Mouse (Mus musculus) forelimb bud, embryonic 11.5 days (tissue): ENCODE results near the gene Fam104a.

ENCODE experiments used
- DNase-seq: peaks from one replicate; pipeline ENCODE4 v3.0.0-alpha.2; 2012; ENCODE audit warnings: low read depth, low spot score

Fam104a gene

DNA sequence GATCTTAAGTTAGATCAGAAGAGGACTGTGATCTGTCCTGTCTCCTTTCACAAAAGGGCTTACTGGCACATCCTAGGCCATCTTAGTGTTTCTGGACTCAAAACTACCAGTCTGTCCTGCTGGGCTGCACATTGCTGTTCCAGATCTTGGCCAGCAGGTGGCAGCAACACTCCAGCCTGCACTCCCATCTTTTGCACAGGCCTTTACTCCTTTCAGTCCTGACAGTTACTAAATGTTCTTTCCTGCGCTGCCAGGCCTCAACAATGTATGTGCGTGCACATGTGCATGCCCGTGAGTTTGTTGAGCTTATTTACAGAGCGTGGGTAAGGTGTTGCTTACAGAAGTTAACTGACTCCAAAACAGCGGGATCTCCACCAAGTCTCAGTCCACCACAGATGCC is 19.8 kb upstream of the Fam104a start:
- DNase-seq = peak; percentile 80

DNA sequence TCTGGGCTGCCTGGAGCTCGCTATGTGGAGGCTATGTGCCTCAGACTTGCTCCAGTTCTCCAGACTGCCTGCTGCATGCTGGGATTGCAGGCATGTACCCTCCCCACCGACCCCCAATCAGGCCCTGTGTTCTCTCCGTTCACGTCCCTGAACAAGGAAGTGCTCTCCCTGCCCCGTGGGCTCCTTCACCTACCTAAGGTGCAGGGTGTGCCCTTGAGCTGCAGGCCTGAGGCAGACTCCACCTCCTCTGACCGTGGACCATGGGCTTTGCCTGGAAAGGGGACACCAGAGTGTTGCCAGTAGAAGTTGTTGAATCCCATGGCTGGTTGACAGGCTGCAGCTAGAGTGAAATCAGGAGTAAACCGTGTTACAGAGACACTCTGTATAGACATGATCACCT is 15.7 kb upstream of the Fam104a start:
- no peak for DNase-seq

DNA sequence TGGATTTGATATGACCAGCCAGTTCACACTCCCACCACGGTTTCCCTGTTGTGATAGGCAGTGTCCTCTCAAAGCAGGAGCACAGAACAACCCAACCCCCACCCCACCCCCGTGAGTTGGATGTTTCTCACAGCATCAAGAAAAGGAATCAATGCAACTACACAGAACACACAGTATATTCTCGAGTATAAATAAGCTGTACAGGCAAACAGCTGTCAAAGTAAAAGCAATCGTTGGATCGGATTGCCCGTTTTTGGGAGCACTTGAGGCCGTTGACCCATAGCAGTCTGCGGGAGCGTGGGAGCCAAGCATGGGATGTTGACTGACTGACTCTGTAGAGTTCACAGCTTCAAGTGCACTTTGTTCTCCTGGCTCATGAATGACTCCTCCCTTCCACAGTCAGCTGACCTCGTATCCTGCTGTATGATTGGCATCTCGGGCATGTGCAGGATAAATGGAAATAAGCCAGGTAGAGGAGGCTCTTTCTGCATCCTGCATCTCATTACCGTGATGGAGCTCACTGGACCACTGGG is 14.1 kb upstream of the Fam104a start:
- DNase-seq = no peak

DNA sequence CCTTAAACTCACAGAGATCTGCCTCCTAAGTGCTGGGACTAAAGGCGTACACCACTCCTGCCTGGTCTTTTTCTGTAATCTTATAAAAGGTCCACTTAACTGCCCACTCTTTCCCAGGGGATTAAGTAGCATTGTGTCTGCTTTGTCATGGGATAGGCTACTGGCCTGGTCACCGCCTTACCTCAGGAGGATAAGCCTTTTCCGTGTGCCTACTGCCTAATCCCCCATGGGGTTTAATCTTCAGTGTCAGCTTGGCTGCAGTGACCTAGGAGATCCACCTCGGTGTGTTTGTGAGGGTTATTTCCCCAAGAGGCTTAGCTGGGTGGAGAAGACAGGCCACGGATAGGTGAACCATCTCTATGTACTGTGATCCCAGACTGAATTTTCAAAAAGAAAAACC is 13.6 kb upstream of the Fam104a start:
- no peak for DNase-seq

DNA sequence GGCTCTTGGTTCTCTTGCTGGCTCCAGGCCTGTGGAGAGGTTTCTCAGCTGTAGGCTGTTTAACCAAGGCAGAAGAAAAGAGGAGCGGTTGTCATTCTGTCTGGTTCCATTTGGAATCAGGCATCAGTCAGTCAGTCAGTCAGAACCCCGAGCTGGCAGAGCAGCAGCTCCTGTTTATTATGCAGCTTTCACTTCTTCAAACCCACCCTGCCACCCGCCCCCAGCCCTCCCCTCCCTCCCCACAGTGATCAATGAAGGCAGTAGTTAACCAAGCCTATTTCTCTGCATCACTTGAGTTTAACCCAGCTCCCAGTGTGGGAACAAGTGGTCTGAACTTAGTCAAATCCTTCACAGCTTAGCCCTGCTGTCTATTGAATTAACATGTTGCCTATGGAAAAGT is 7.9 kb upstream of the Fam104a start:
- DNase-seq = no peak

DNA sequence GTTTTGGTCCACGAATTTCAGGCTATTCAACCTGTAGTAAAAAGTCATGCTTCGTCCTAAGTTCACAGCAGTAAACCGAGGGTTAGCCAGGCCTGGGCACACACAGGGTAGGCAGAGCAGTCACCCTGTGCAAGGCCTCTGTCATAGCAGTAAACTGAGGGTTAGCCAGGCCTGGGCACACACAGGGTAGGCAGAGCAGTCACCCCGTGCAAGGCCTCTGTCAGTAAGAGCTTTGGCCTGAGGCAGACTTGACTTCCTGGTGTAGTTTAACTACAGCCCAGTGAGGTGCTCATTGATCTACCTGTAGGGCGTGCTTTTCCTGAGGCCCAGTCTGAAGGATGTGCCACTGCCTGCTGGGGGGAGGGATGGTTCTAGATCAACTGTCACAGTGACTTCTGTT is 7.4 kb upstream of the Fam104a start:
- no peak for DNase-seq

DNA sequence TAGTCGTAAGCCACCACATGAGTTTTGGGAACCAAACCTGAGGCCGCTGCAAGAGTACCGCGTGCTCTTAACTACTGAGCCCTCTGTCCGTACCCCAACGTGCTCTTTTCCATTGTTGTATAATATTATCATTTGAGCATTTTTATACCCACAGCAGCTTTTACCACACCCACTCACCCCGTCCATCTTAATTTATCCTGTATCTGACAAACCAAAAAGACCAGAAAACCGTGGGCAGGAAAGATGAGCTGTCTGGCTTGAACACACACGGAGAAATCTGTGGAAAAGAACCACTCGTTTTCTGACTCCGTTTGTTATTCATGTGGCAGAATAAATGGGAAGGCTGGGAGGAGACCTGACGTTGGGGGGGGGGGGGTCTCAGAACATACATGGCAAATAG is 6.6 kb upstream of the Fam104a start:
- DNase-seq = no peak

DNA sequence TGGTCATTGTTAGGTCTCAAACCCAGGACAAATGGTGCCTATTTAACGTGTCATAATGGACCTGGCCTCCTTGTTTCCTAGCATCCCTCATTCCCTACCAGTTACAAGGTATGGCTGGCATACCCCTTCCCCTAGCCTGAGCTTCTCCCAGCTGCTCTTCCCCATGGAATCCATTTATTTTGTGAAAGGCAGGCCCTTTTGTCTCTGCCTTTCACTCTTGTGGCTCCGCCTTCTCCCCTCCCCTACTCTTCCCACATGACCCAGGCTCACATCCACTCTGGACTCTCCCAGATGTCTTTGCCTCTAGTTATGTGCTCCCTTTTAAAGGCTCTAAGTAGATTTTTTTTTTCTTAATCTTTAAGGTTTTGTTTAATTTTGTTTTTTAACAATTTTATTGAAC is 3.1 kb upstream of the Fam104a start:
- DNase-seq = no peak

DNA sequence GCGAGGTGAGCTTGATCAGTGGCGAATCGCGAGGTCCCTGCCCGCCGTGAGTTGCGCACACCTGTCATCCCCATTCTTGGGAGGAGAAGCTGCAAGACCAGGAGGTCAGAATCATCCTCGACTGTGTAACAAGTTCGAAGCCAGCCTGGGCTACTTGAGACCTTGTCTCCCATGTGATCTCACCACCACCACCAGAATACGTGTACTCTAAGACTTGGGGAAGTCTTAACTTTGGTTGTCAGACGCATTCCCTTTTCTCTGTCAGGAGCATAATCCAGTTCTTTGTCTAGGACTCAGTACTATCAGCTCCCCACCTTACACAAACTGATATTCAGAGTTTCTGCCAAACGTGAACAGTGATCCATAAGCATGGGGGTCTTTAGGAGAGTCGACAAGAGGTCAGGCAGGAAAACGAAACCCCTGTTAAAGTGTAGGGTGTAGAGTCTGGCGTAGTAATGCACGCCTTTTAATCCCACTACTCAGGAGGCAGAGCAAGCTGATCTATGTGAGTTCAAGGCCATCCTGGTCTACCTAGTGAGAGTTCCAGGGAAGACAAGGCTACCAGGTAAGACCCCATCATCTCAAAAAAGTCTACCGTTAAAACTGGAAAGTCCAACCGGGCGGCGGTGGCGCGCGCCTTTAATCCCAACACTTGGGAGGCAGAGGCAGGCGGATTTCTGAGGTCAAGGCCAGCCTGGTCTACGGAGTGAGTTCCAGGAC is 912 bp upstream of the Fam104a start:
- DNase-seq = no peak

DNA sequence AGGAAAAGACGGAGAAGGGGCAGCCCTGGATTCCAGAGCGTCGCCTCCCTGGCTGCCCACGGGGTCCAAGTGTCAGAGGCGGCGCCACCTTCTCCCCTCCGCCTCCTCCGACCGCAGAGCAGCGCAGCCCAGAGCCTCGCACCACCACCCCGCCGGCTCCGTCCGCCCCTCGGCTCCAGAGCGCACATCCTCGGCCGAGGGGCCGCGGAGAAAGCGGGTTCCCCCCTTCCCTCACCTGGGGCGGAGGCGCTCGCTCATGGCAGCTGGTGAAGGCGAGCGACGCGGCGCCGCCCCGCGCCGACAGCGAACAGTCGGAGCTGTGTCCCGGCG is 363 bp downstream of the Fam104a start:
- no peak for DNase-seq

DNA sequence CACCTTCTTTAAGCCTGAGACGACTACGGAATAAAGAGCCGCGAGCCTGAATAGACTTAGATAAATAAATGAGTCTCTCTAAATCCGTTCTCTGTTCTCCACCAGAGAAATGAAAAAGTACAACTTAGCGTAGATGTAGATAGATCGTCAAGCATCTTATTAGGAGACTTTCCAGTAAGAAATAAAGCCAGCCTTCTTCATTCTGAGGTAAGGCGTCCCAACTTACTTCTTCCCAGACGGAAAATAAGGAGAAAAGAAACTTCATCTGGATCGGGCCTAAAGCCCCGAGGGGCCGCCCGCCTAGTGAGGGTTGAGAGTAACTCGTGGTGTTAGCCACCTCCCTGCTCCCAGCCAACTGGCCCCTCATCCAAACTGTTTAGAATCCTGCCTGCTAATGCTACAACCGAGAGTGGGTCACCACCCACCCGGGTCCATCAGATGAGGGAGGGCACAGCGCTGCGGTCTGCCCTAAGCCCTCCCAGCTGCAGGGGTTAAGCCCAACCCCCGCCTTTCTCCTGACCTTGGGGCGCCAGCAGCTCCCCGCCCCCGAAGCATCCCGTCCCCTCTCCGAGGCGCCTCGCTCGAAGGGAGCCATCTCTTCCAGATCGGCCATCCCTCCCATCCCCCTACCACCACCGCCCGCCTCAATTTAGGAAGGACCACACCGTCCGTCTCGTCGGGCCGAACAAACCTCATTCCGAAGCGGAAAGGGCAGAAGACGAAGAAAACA is 893 bp downstream of the Fam104a start:
- DNase-seq = peak; percentile 36

DNA sequence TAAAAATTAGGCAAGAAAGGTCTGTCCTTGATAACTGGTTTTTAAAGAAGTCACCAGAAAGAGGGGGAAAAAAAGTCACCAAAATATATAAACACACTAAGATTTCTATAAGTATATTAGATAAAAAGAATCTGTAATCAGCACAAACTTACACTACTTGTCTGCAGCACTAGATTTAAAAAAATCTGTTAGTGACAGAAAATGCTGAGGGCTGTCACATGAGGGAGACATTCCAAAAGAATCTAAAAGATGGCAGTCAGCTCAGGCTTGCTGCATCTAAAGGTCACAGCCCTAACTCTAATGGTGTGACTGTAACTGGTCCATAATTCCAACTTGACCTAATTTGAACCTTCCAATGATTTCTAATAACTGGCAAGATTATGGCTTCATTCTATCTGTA is 2.0 kb downstream of the Fam104a start:
- no peak for DNase-seq

DNA sequence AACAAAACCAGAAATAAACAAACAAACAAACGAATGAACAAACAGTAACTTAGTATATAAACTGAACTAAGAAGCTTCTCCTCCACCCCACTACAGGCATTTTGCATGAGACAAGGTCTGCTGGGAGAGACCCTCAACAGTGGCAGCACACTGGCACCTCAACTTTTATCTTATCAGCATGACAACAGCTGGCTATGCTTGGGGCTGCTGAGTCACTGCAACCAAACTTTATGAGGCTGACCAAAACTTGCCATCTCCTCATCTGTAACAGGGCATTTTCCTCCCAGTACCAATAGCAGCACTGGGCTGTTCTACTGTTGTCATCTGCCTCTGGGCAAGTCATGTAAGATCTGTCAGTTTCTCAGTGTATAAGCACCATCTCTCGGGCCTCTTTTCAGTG is 3.0 kb downstream of the Fam104a start:
- DNase-seq = no peak

DNA sequence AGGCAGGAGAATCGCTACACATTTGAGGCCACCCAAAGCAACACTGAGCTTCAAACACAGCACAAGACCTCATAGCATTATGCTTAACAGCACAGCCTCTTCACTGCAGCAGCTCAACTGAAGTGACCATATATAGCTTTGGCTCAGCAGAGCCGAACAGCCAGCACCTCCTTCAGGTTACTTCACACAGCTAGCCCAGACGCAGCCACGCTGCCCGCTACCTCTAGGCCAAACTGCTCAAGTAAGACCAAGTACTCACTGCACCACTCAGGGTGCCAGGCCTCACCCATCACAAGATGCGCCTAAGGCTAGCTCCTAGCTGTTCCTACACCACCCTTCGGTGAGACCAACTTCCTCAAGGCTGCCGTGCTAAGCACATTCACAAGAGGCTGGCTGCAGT is 5.6 kb downstream of the Fam104a start:
- DNase-seq = no peak

DNA sequence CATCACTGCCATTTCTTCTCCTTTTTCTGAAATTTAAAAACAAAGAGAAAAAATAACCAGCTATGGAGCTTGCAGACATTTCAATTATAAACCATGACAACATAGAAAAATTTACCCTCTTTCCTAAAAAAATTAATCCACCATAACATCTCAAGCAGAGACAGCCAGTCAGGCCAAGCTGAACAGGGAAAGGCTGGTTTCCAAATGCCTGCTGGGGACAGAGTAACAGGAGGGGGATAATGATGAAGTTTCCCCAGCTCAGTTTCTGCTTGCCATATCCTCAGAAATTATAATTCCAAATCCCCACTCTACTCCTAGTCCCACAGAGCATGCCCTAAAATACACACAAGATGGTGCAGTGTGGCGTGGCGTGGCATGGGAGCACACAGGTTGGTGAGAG is 6.6 kb downstream of the Fam104a start:
- DNase-seq = no peak

DNA sequence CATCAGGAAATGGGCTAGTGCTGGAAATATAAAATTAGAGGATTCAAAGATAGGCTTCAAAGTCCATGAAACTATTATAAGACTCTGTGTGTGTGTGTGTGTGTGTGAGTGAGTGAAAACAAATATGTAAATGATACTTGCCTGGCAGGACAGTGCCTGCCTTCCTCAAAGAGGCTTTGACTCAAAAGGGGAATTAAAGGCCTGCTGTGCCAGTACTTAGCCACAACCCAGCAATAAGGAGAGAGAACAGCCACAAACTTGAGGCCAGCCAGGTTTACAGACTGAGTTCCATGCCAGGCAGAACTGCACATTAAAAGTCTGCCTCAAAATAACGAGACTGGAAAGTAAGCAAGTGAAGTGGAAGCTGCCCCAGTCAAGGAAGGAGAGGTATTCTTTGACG is 7.1 kb downstream of the Fam104a start:
- no peak for DNase-seq

DNA sequence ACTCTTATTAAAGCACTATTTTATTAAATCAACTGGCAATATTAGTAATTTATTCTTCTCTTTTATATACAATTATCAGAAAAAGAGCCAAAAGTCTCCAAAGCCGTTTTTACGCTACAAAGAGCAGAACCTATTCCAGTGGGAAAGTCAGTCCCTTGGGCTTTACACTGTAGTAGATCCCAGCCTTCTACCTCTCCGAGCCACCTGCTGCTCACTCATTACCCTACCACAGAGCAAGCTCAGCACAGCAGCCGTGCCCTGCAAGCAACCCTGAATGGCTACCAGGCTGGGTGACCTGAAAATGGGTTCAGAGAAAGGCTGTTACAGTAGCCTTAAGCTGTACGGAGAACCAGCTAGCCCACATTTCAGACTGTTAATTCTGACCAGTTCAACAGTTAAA is 9.4 kb downstream of the Fam104a start:
- no peak for DNase-seq

DNA sequence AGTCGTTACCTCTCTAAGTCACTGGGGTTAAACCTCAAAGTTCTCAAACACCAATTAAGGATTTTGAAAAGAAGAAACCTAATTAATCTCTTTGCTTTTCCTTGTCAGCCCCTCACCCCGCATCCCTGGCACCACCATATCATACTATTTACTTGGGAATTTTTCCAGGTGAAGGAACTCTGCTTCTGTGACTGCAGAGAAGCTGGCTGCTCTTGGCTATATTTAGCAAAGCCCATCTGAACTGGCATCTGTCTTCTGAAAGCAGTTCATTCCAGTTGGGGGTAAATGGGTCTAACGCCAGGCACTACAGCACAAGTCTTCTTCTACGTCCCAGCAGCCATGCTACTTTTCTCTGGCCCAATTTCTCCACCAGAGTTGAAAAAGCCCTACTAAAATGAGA is 10.3 kb downstream of the Fam104a start:
- DNase-seq = no peak

DNA sequence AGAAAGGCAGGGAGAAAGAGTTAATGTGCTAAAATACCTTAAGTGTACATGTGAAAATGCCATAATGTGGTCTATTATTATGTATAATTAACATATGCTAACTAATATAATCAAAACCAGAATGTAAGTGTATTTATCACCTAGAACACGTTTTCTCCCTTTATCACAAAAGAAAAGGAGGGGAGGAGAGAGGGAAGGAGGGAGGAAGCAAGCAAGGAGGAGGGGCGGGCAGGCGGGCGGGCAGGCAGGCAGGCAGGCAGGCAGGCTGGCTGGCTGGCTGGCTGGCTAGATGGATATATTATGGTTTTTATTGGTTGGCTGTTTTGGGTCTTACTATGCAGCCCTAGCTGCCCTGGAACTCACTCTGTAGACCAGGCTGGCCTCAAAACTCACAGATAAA is 14.2 kb downstream of the Fam104a start:
- no peak for DNase-seq

DNA sequence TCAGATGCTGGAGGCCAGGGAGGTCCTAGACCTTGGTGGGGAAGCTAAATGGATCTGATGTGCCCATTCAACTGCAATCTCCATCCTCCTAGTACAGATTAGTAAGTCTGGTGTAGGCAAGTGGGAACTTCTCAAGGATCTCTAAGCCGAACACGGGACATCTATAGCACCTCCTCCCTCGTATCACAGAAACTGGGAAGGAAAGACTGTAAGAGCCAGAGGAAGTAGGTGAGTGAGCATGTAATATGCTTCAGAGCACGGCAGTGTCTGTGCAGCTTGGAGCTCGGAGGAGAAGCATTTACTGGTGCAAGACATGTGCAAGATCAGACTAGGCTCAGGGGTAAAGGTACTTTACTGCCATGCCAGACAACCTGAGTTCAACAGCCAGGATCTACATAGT is 15.1 kb downstream of the Fam104a start:
- DNase-seq = no peak

DNA sequence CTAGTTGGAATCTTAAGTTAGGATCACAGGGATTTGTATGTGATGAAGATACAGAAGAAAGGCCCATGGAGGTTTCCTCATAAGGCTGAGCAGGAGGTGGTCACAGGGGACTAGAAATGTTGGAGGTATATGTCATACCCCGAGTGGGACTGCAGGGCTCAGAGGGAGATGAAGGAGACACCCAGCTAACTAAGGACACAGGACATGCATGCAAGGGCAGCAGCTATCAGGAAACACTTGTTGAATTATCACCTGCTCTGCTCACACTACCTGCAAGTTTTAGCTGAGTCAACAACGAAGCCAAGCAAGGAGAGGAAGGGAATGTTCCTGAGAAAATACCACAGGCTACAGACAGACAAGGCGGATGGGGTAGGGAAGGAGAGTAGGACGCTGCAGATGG is 16.3 kb downstream of the Fam104a start:
- no peak for DNase-seq

DNA sequence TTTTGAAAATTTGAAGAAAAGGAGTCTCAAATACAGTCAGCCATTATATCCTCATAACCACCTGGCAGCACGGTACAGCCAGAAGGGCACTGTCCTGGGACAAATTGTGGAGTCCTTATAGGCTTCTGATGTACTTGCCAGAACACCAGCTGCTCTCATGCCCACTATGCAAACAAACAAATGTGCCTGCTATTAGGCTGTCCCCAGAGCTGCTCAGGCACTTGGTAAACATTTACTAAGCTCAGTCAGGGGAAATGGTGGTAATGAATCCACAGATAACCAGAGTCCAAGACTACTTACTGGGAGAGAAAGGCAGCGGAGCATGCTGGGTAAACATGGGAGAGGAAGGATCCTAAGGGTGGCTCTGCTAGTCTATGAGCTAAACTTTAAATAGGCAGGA is 16.8 kb downstream of the Fam104a start:
- no peak for DNase-seq

DNA sequence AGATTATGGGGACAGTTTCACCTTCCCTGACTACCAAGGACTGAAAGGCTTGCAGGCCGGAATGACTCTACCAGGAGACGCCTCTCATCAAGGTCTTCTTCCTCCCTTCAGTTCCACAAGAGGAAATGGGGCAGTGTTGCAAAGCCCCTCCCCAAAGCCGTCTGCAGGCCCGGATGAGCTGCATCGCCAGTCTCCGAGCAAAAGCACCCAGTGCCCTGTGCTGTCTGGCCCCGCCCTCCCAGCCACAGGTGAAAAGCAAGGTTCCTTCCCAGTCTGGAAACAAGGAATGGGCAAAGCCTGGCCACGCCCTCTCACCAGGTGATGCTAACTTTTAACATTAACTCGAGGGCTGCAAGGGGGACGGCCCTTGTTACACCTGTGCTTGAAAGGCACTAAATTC is 17.3 kb downstream of the Fam104a start:
- DNase-seq = no peak

DNA sequence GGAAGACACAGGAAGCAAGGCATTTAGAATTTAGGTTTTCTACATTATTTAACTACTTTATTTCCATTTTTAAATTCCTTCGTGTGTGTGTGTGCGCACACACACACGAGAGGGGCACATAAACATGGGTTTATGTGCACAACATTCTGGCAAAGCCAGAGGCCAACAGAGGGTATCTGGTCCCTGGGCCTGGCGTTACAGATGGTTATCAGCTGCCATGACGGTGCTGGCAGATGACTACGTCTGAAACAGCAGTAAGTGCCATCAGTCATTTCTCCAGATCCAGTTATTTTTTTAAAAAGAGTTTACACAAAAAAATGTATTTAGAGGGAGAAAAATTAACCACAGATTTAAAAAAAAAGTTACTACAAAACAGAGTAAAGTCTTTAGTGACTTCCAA is 17.8 kb downstream of the Fam104a start:
- no peak for DNase-seq
